Mouse (Mus musculus): ENCODE data around the gene Defb26.
A peak's percentile ranks its signal among the peaks of the same experiment; 100 is the strongest.

GRCm38 (mm10) chr2:152487024-152487423 lies 24.5 kb downstream of the Defb26 start:
- TF ChIP-seq CTCF (IDR thresholded peaks at IDR 0.05; ENCODE audit: extremely low read depth, insufficient read length, insufficient replicate concordance, low read depth, low read length), result peak; percentile 30; the same call in 1 of the 2 replicates
- TF ChIP-seq POLR2A (IDR thresholded peaks at IDR 0.05; ENCODE audit: low read depth, low read length), result no peak
